ENCODE assay signal across 11 mouse cellular contexts in genomic region chr3:107844001-107844400, GRCm38 (mm10). TPM values are rescaled to one million over a fixed set of nuclear protein-coding genes. Genes with fewer than 3 reads are reported as not detected.
A peak's percentile ranks its signal among the peaks of the same experiment; 100 is the strongest.
DNase-seq lines count a peak whose midpoint lies in the region; TF ChIP-seq lines count a peak whose summit lies in the region.
"Had no signal": no experiment of that assay in that cellular context is flagged by ENCODE, and none has a peak within 500 bp of the region (broad histone marks: within the 10 kb centered on the region; RNA-seq: fewer than 3 reads in every experiment).

No protein-coding gene starts in this region.

- H3K9me3 ChIP-seq in MEL (replicated peaks; ENCODE audit: insufficient read depth, low read length): no peaks in the 10 kb centered on the region
- H3K9me3 ChIP-seq: forebrain, embryonic 15.5 days had no signal

- H3K9ac ChIP-seq in MEL (ENCODE audit: control insufficient read depth, low read depth, low read length, poor library complexity, severe bottlenecking): no peak overlapping the region
- H3K9ac ChIP-seq: forebrain, embryonic 15.5 days had no signal

- peaks cover 17 to 21% of the 10 kb centered on the region in 2 experiments for H3K27me3 ChIP-seq in MEL (ENCODE audit: control insufficient read depth in 1 of 2, insufficient read depth in 2 of 2, low read length in 2 of 2)
- H3K27me3 ChIP-seq: forebrain, embryonic 15.5 days had no signal

- H3K4me3 ChIP-seq in layer of hippocampus, adult 2 months: no peak overlapping the region
- no peak overlapping the region for H3K4me3 ChIP-seq in MEL (ENCODE audit: control insufficient read depth in 1 of 2, insufficient read depth in 1 of 2, low read depth in 2 of 2, low read length in 2 of 2)
- H3K4me3 ChIP-seq: forebrain, embryonic 15.5 days; left cerebral cortex, adult 2 months had no signal

- TF ChIP-seq RAD21 in MEL (IDR thresholded peaks at IDR 0.05; ENCODE audit: low read depth, low read length): no peak

- H3K4me1 ChIP-seq in MEL (ENCODE audit: control insufficient read depth in 1 of 2, insufficient read depth in 2 of 2, low read length in 2 of 2): no peaks in the 10 kb centered on the region

- no peaks in the 10 kb centered on the region for H3K79me2 ChIP-seq in MEL (ENCODE audit: control insufficient read depth, insufficient read depth, low read length, poor library complexity)

- H3K36me3 ChIP-seq in MEL (ENCODE audit: control insufficient read depth in 1 of 2, insufficient read depth in 2 of 2, low read length in 2 of 2): no peaks in the 10 kb centered on the region
- H3K36me3 ChIP-seq: forebrain, embryonic 15.5 days had no signal

- no peak for TF ChIP-seq POLR2A in MEL (IDR thresholded peaks at IDR 0.05; ENCODE audit: control insufficient read depth in 1 of 2, insufficient read depth in 1 of 2, low read depth in 1 of 2, low read length in 2 of 2, poor library complexity in 1 of 2)

- no peak for TF ChIP-seq EP300 in MEL (IDR thresholded peaks at IDR 0.05; ENCODE audit: low read depth in 1 of 2, low read length in 2 of 2)

- H3K27ac ChIP-seq in layer of hippocampus, adult 2 months: 0 out of 2 replicates have a peak overlapping the region, but pooled peaks have one; percentile 23
- H3K27ac ChIP-seq in MEL (ENCODE audit: control insufficient read depth, low read depth, low read length): no peak overlapping the region
- H3K27ac ChIP-seq: forebrain, embryonic 15.5 days; left cerebral cortex, adult 2 months had no signal

- TF ChIP-seq CTCF in layer of hippocampus, adult 2 months (conservative IDR thresholded peaks at IDR 0.05): no peak
- TF ChIP-seq CTCF in MEL (IDR thresholded peaks at IDR 0.05 in 2 of 3, conservative IDR thresholded peaks at IDR 0.05 in 1 of 3; ENCODE audit: control insufficient read depth in 1 of 3, insufficient read depth in 1 of 3, low read depth in 2 of 3, low read length in 3 of 3, poor library complexity in 1 of 3, severe bottlenecking in 1 of 3): no peak

- DNase-seq in layer of hippocampus, adult 2 months (ENCODE audit: low spot score in 2 of 2): no peak
- DNase-seq in layer of hippocampus, postnatal 10 days (ENCODE audit: low spot score in 2 of 2): no peak
- DNase-seq in MEL (ENCODE audit: low read depth, low spot score): peak; percentile 28
- DNase-seq in adrenal gland, adult 2 months: peak; percentile 75
- DNase-seq in kidney, adult 8-10 months: peak; percentile 51 to 64
- no peak for DNase-seq in embryo, embryonic 11 days
- no peak for DNase-seq in left cerebral cortex, adult 8-10 months (ENCODE audit: low spot score in 2 of 2)
- no peak for DNase-seq in ovary, postnatal 10 days (ENCODE audit: low spot score)

TF ChIP-seq in MEL, 35 proteins besides CTCF, POLR2A, EP300 and RAD21:
- TF ChIP-seq ZNF384 (IDR thresholded peaks at IDR 0.05; ENCODE audit: low read depth, low read length) (no peak), GATA1 (IDR thresholded peaks at IDR 0.05; ENCODE audit: low read depth, low read length) (no peak), NELFE (IDR thresholded peaks at IDR 0.05; ENCODE audit: low read depth, low read length) (no peak), POLR2AphosphoS5 (IDR thresholded peaks at IDR 0.05; ENCODE audit: borderline replicate concordance, low read depth, low read length) (no peak), TBP (IDR thresholded peaks at IDR 0.05; ENCODE audit: low read depth, low read length) (no peak), NRF1 (IDR thresholded peaks at IDR 0.05; ENCODE audit: insufficient read depth, low read depth, low read length, poor library complexity, severe bottlenecking) (no peak), ELF1 (IDR thresholded peaks at IDR 0.05; ENCODE audit: low read depth, low read length) (no peak), MXI1 (IDR thresholded peaks at IDR 0.05; ENCODE audit: low read depth, low read length) (no peak), UBTF (IDR thresholded peaks at IDR 0.05; ENCODE audit: borderline replicate concordance, insufficient read depth, low read depth, low read length) (no peak), HCFC1 (IDR thresholded peaks at IDR 0.05; ENCODE audit: low read depth, low read length) (no peak), TAL1 (IDR thresholded peaks at IDR 0.05; ENCODE audit: low read length) (no peak)

RNA-seq across cellular contexts. Expression of gene Eps8l3, which starts 33.0 kb away (rescaled TPM):
- not detected for total RNA-seq in layer of hippocampus, adult 2 months (2021)
- total RNA-seq in layer of hippocampus, postnatal 10 days (2021): not detected
- 0.07 and 0.12 TPM in 2 replicates for total RNA-seq in MEL (2012; rRNA removed)
- not detected for polyA plus RNA-seq in MEL (2012; ENCODE audit: insufficient read depth in 1 of 2, insufficient read length in 2 of 2, low read depth in 1 of 2, low replicate concordance in 2 of 2, missing spikeins in 1 of 2)
- not detected for total RNA-seq in adrenal gland, adult 2 months (2021)
- not detected in 2 replicates for polyA plus RNA-seq in adrenal gland, adult 2 months (2012; rRNA removed)
- total RNA-seq in left cerebral cortex, adult 8-10 months (2022): not detected
- total RNA-seq: left cerebral cortex, adult 2 months had no signal
- polyA plus RNA-seq: forebrain, embryonic 15.5 days; heart, postnatal 0 days had no signal

RNA-seq across cellular contexts. Expression of gene Gstm5, which starts 51.6 kb away (rescaled TPM):
- total RNA-seq in layer of hippocampus, adult 2 months (2021): 100 to 1,000 TPM; 282 to 304 TPM
- 100 to 1,000 TPM; 156 to 161 TPM for total RNA-seq in layer of hippocampus, postnatal 10 days (2021)
- 115 and 134 TPM in 2 replicates for total RNA-seq in MEL (2012; rRNA removed)
- 100 to 1,000 TPM in 1 of 2 experiments, not detected in 1; 164 TPM for polyA plus RNA-seq in MEL (2012; ENCODE audit: insufficient read depth in 1 of 2, insufficient read length in 2 of 2, low read depth in 1 of 2, low replicate concordance in 2 of 2, missing spikeins in 1 of 2)
- total RNA-seq in adrenal gland, adult 2 months (2021): 10 to 100 TPM; 34.7 to 55.3 TPM
- 11.9 and 12.7 TPM in 2 replicates for polyA plus RNA-seq in adrenal gland, adult 2 months (2012; rRNA removed)
- total RNA-seq in left cerebral cortex, adult 8-10 months (2022): 100 to 1,000 TPM; 212 to 271 (median 244) TPM

Comparison
In these comparisons a context has a peak if more than half of its experiments do, and no peak if none do; other contexts are left out.
1. DNase-seq: peak in MEL (single experiment), adrenal gland, adult 2 months (single experiment) and kidney, adult 8-10 months (2 of 2); none in layer of hippocampus, adult 2 months (0 of 2), layer of hippocampus, postnatal 10 days (0 of 2), embryo, embryonic 11 days (single experiment), left cerebral cortex, adult 8-10 months (0 of 2) and ovary, postnatal 10 days (single experiment).